Mouse (Mus musculus): ENCODE measurements at regions not wholly inside any gene's neighbourhood (a gene's known extent, or its start where the extent isn't known, plus 50 kb on each side); places are given as distances from the start of the nearest gene placed in this dataset.

GRCm38 (mm10) chr16:72071756-72072471 lies 236.2 kb upstream of the Robo1 start:
- TF ChIP-seq FLI1 (IDR thresholded peaks at IDR 0.05; ENCODE audit: low read length), result no peak
- no peak for TF ChIP-seq GATA1 (IDR thresholded peaks at IDR 0.05; ENCODE audit: borderline replicate concordance, low read length)

Data from megakaryocyte, embryonic 14.5 days (primary cell).